Mouse (Mus musculus): ENCODE measurements around the gene Rap1gap. TPM values are rescaled to one million over a fixed set of nuclear protein-coding genes. Genes with fewer than 3 reads are reported as not detected.

Gene Rap1gap
- total and polyA plus RNA-seq, 3 experiments, result 7.7 to 42.6 TPM; not detected in 1

DNA sequence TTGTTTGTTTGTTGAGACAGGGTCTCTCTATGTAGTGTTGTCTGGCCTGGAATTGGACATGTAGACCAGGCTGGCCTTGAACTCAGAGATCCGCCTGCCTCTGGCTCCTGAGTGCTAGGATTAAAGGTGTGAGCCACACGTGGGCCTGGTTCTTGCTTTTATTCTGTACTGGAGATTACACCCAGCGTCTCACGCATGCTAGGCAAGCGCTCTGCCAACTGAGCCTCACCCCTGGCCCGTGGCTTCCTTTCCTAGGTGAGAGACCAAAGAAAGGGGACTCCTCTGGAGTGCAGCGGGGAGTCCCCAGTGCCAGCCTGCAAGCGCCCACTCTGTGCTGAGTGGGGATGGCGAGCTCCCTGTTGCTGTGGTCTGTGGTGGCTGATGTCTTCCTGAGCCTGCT lies 14.0 kb downstream of the Rap1gap start:
- no peak for DNase-seq (ENCODE audit: low read depth, low spot score)
- no peaks in the 10 kb centered on the region for H3K9me3 ChIP-seq (replicated peaks; ENCODE audit: insufficient read depth, low read length)
- H3K79me2 ChIP-seq (ENCODE audit: control insufficient read depth, insufficient read depth, low read length, poor library complexity), result no peaks in the 10 kb centered on the region
- H3K9ac ChIP-seq (ENCODE audit: control insufficient read depth, low read depth, low read length, poor library complexity, severe bottlenecking), result no peak overlapping the region
- no peaks in the 10 kb centered on the region for H3K4me1 ChIP-seq (ENCODE audit: control insufficient read depth in 1 of 2, insufficient read depth in 2 of 2, low read length in 2 of 2)
- no peak overlapping the region for H3K4me3 ChIP-seq (ENCODE audit: control insufficient read depth in 1 of 2, insufficient read depth in 1 of 2, low read depth in 2 of 2, low read length in 2 of 2)
- H3K27ac ChIP-seq (ENCODE audit: control insufficient read depth, low read depth, low read length), result no peak overlapping the region
- TF ChIP-seq POLR2A (IDR thresholded peaks at IDR 0.05; ENCODE audit: control insufficient read depth in 1 of 2, insufficient read depth in 1 of 2, low read depth in 1 of 2, low read length in 2 of 2, poor library complexity in 1 of 2) (no peak), GABPA (IDR thresholded peaks at IDR 0.05; ENCODE audit: low read depth, low read length) (no peak), MYB (IDR thresholded peaks at IDR 0.05; ENCODE audit: low read depth, low read length) (no peak), BHLHE40 (IDR thresholded peaks at IDR 0.05; ENCODE audit: borderline replicate concordance, low read depth, low read length) (no peak), GATA1 (IDR thresholded peaks at IDR 0.05; ENCODE audit: low read depth, low read length) (no peak)
- no peaks in the 10 kb centered on the region for H3K27me3 ChIP-seq (ENCODE audit: control insufficient read depth in 1 of 2, insufficient read depth in 2 of 2, low read length in 2 of 2)
- H3K36me3 ChIP-seq (ENCODE audit: control insufficient read depth in 1 of 2, insufficient read depth in 2 of 2, low read length in 2 of 2), result no peaks in the 10 kb centered on the region

DNA sequence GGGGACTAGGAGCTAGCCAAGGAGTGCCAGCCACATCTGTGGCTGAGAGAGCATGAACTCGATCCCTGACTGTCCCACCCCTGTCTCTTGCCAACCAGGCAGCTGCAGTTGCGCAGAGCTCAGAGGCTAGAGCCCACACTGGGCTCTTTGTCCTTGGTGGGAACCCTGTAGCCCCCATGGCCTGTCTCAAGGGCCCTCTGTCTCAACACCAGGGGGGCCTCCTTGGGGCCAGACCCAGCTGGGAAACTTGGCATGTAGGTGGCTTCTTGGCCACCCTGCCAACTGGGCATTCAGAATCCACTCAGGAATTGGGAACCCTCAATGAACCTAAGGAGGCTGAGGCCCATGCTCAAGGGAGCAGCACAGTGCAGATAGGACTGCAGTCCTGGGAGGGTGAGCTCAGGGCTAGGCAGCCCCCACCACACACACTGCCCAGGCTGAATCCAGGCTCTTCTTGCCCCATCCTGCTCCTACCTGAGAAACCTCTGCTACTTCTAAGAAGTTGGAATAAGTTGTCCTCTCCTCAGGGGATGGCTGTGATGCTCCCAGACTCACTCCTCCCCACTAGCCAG lies 15.5 kb downstream of the Rap1gap start:
- Histone ChIP-seq H3K4me1 (ENCODE audit: control insufficient read depth in 1 of 2, insufficient read depth in 2 of 2, low read length in 2 of 2) (no peaks in the 10 kb centered on the region), H3K9me3 (replicated peaks; ENCODE audit: insufficient read depth, low read length) (no peaks in the 10 kb centered on the region), H3K36me3 (ENCODE audit: control insufficient read depth in 1 of 2, insufficient read depth in 2 of 2, low read length in 2 of 2) (no peaks in the 10 kb centered on the region), H3K79me2 (ENCODE audit: control insufficient read depth, insufficient read depth, low read length, poor library complexity) (no peaks in the 10 kb centered on the region), H3K27me3 (ENCODE audit: control insufficient read depth in 1 of 2, insufficient read depth in 2 of 2, low read length in 2 of 2) (no peaks in the 10 kb centered on the region), H3K27ac (ENCODE audit: control insufficient read depth, low read depth, low read length) (no peak overlapping the region), H3K9ac (ENCODE audit: control insufficient read depth, low read depth, low read length, poor library complexity, severe bottlenecking) (no peak overlapping the region), H3K4me3 (ENCODE audit: control insufficient read depth in 1 of 2, insufficient read depth in 1 of 2, low read depth in 2 of 2, low read length in 2 of 2) (no peak overlapping the region)
- TF ChIP-seq CHD2 (IDR thresholded peaks at IDR 0.05; ENCODE audit: low read length) (no peak), ZMIZ1 (IDR thresholded peaks at IDR 0.05; ENCODE audit: low read depth, low read length) (no peak), NRF1 (IDR thresholded peaks at IDR 0.05; ENCODE audit: insufficient read depth, low read depth, low read length, poor library complexity, severe bottlenecking) (no peak), RAD21 (IDR thresholded peaks at IDR 0.05; ENCODE audit: low read depth, low read length) (no peak), NELFE (IDR thresholded peaks at IDR 0.05; ENCODE audit: low read depth, low read length) (no peak), ELF1 (IDR thresholded peaks at IDR 0.05; ENCODE audit: low read depth, low read length) (no peak), POLR2AphosphoS5 (IDR thresholded peaks at IDR 0.05; ENCODE audit: borderline replicate concordance, low read depth, low read length) (no peak), RCOR1 (IDR thresholded peaks at IDR 0.05; ENCODE audit: low read depth, low read length) (no peak), USF1 (IDR thresholded peaks at IDR 0.05; ENCODE audit: low read depth, low read length) (no peak), ZKSCAN1 (IDR thresholded peaks at IDR 0.05; ENCODE audit: low read depth, low read length) (no peak), SIN3A (IDR thresholded peaks at IDR 0.05; ENCODE audit: low read length) (no peak)
- DNase-seq (ENCODE audit: low read depth, low spot score), result no peak

All from MEL (cell line).